Mouse (Mus musculus) lung, embryonic 16.5 days (tissue): ENCODE measurements around the gene Il18r1. TPM values are rescaled to one million over a fixed set of nuclear protein-coding genes. Genes with fewer than 3 reads are reported as not detected.

ENCODE experiments used
- ATAC-seq: fragments of 200-750 bp; cut with Nextera tagmentation; 2 replicates; pipeline ENCODE4 v1.8.0; 2017; ENCODE audit warnings: low read depth, mild to moderate bottlenecking, moderate library complexity
- H3K27ac ChIP-seq: fragments of 300-500 bp; sonication (generic); 2 replicates; pipeline ENCODE4 v1.5.1; 2014; ENCODE audit warnings: mild to moderate bottlenecking, control low read depth, low read length
- H3K27me3 ChIP-seq: fragments of 300-500 bp; sonication (generic); 2 replicates; pipeline ENCODE4 v1.6.1; 2014; ENCODE audit warnings: low read depth, low read length, mixed read lengths; ENCODE audit not compliant: control insufficient read depth, insufficient read depth
- H3K36me3 ChIP-seq: fragments of 300-500 bp; sonication (generic); 2 replicates; pipeline ENCODE4 v1.6.1; 2014; ENCODE audit warnings: low read length; ENCODE audit not compliant: control insufficient read depth, insufficient read depth
- H3K4me1 ChIP-seq: fragments of 300-500 bp; sonication (generic); replicated peaks from 2 replicates; pipeline ENCODE4 v1.6.1; 2014; ENCODE audit warnings: low read length, mixed read lengths; ENCODE audit not compliant: control insufficient read depth, insufficient read depth
- H3K4me2 ChIP-seq: fragments of 300-500 bp; sonication (generic); 2 replicates; pipeline ENCODE4 v1.6.1; 2014; ENCODE audit warnings: low read depth, low read length, control low read depth
- H3K4me3 ChIP-seq: fragments of 300-500 bp; sonication (generic); 2 replicates; pipeline ENCODE4 v1.5.1; 2014; ENCODE audit warnings: mild to moderate bottlenecking, low read length, control low read depth
- H3K9ac ChIP-seq: fragments of 300-500 bp; sonication (generic); 2 replicates; pipeline ENCODE4 v1.6.1; 2014; ENCODE audit warnings: low read length, control low read depth
- H3K9me3 ChIP-seq: fragments of 300-500 bp; sonication (generic); 2 replicates; pipeline ENCODE4 v1.6.1; 2016; ENCODE audit warnings: low read length; ENCODE audit not compliant: control insufficient read depth
- WGBS: fragments of 180-500 bp; shearing (Covaris S2); extraction: QIAGEN DNeasy Blood & Tissue Kit; methylation state at CpG from one replicate; pipeline ENCODE4 v1.1.7; 2014; 5-methylcytosine and 5-hydroxymethylcytosine counted together
- polyA plus RNA-seq: library from polyadenylated mRNA; unstranded; fragments of >200 nt; fragmentation: Nextera tagmentation; extraction: Ambion mirVana; gene quantifications from 2 replicates; pipeline ENCODE4 v1.2.1, GENCODE M21; 2015

The Il18r1 gene
- polyA plus RNA-seq, 1 experiment from 2014 or later, result 7.6 TPM

- H3K4me1 ChIP-seq, result no peaks in the 10 kb centered on the region
- WGBS, result 31% methylated on average over 10 of the region's 10 CpGs
- no peak for ATAC-seq
Measured at GRCm38 (mm10) chr1:40547762-40548161, 82.4 kb downstream of the Il18r1 start.

More at GRCm38 (mm10) chr1:40547762-40548161, 82.4 kb downstream of the Il18r1 start:
- H3K27ac ChIP-seq, result no peak overlapping the region
- no peaks in the 10 kb centered on the region for H3K9me3 ChIP-seq
- H3K4me3 ChIP-seq, result no peak overlapping the region
- no peaks in the 10 kb centered on the region for H3K36me3 ChIP-seq
- no peak overlapping the region for H3K9ac ChIP-seq
- no peak overlapping the region for H3K4me2 ChIP-seq
- no peaks in the 10 kb centered on the region for H3K27me3 ChIP-seq

Other genes with a start within 250 kb of the Il18r1 start
- 11.2 and 11.7 TPM in 2 replicates for gene Il1r1, start 240.5 kb upstream of the Il18r1 start, polyA plus RNA-seq
- gene Il1rl2, start 140.9 kb upstream of the Il18r1 start, polyA plus RNA-seq, result 12.4 and 13.2 TPM in 2 replicates
- 0.36 and 0.75 TPM in 2 replicates for gene Il1rl1, start 36.0 kb upstream of the Il18r1 start, polyA plus RNA-seq
- 0.23 and 0.28 TPM in 2 replicates for gene Il18rap, start 49.8 kb downstream of the Il18r1 start, polyA plus RNA-seq
- gene Slc9a4, start 114.5 kb downstream of the Il18r1 start, polyA plus RNA-seq, result not detected in 2 replicates
- 0.20 and 0.38 TPM in 2 replicates for gene Slc9a2, start 215.0 kb downstream of the Il18r1 start, polyA plus RNA-seq